9 mouse cellular contexts compared by ENCODE assay signal in the genomic region with DNA sequence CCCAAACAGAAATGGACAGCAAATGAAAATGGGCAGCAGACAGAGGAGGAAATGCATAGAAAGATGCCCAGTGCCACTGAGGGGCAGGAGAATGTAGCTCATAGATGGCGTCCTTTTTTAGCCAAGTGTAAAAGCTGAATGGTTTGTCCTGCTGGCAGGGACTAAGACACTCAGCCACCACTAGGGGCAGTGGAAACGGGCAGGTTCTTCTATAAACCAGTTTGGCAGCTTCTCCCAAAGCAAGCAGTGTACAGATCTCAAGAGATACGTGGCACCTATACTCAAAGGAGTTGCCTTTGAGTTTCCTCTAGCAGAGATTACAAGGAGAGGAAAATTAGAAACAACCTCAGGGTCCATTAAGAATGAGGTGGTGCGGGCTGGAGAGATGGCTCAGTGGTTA. TPM values are rescaled to one million over a fixed set of nuclear protein-coding genes. Genes with fewer than 3 reads are reported as not detected.
A peak's percentile ranks its signal among the peaks of the same experiment; 100 is the strongest.
DNase-seq lines count a peak whose midpoint lies in the region; ATAC-seq and TF ChIP-seq lines count a peak whose summit lies in the region.
"Had no signal": no experiment of that assay in that cellular context is flagged by ENCODE, and none has a peak within 500 bp of the region (broad histone marks: within the 10 kb centered on the region; RNA-seq: fewer than 3 reads in every experiment).

No protein-coding gene starts in this region.

- no peak for TF ChIP-seq POLR2A in kidney, adult 2 months (IDR thresholded peaks at IDR 0.05; ENCODE audit: low read depth, low read length)
- TF ChIP-seq POLR2A in brain, embryonic 14.5 days (IDR thresholded peaks at IDR 0.05; ENCODE audit: borderline replicate concordance, extremely low read depth, insufficient read depth, insufficient read length, poor library complexity, severe bottlenecking), result no peak

- DNase-seq in kidney, adult 2 months, result peak; percentile 36
- DNase-seq in brain, embryonic 14.5 days (ENCODE audit: low read depth), result peak; percentile 74
- no peak for DNase-seq in gastrocnemius, postnatal 25 days
- no peak for DNase-seq in testis, postnatal 10 days (ENCODE audit: low spot score)
- no peak for DNase-seq in natural killer cell, adult 2 months (ENCODE audit: low spot score in 2 of 2)

- 20% methylated on average over 4 of the region's 4 CpGs for WGBS in kidney, adult 2 months
- 16% methylated on average over 4 of the region's 4 CpGs for WGBS in kidney, embryonic 16.5 days
- 18% methylated on average over 4 of the region's 4 CpGs for WGBS in lung, embryonic 15.5 days

- no peak overlapping the region for H3K4me2 ChIP-seq in kidney, embryonic 16.5 days (replicated peaks; ENCODE audit: low read depth, low read length)
- no peak overlapping the region for H3K4me2 ChIP-seq in lung, embryonic 15.5 days
- H3K4me2 ChIP-seq: limb, embryonic 12.5 days had no signal

- H3K27me3 ChIP-seq in kidney, adult 2 months (replicated peaks; ENCODE audit: control insufficient read depth, insufficient read depth, low read length), result no peaks in the 10 kb centered on the region
- peaks cover 46% of the 10 kb centered on the region for H3K27me3 ChIP-seq in kidney, embryonic 16.5 days (ENCODE audit: insufficient read depth, low read length)
- H3K27me3 ChIP-seq in E14TG2a.4 (ENCODE audit: insufficient read depth, low read length), result peaks cover 24% of the 10 kb centered on the region
- peaks cover 42% of the 10 kb centered on the region for H3K27me3 ChIP-seq in lung, embryonic 15.5 days

- no peaks in the 10 kb centered on the region for H3K9me3 ChIP-seq in kidney, embryonic 16.5 days (ENCODE audit: low read length)
- H3K9me3 ChIP-seq in E14TG2a.4 (ENCODE audit: low read length), result peaks cover 4% of the 10 kb centered on the region
- no peaks in the 10 kb centered on the region for H3K9me3 ChIP-seq in lung, embryonic 15.5 days
- H3K9me3 ChIP-seq: limb, embryonic 12.5 days had no signal

- no peak overlapping the region for H3K9ac ChIP-seq in kidney, embryonic 16.5 days (replicated peaks; ENCODE audit: low read length)
- no peak overlapping the region for H3K9ac ChIP-seq in lung, embryonic 15.5 days
- H3K9ac ChIP-seq: limb, embryonic 12.5 days had no signal

- no peaks in the 10 kb centered on the region for H3K4me1 ChIP-seq in kidney, adult 2 months (ENCODE audit: control insufficient read depth, insufficient read depth, low read length)
- H3K4me1 ChIP-seq in kidney, embryonic 16.5 days (ENCODE audit: insufficient read depth, low read length), result no peaks in the 10 kb centered on the region
- peaks cover 59% of the 10 kb centered on the region for H3K4me1 ChIP-seq in E14TG2a.4 (replicated peaks; ENCODE audit: low read depth, low read length)
- no peaks in the 10 kb centered on the region for H3K4me1 ChIP-seq in lung, embryonic 15.5 days

- H3K27ac ChIP-seq in kidney, adult 2 months (ENCODE audit: insufficient read depth, low read depth, low read length), result no peak overlapping the region
- H3K27ac ChIP-seq in kidney, embryonic 16.5 days (ENCODE audit: low read length), result no peak overlapping the region
- no peak overlapping the region for H3K27ac ChIP-seq in lung, embryonic 15.5 days
- H3K27ac ChIP-seq: limb, embryonic 12.5 days had no signal

- ATAC-seq in kidney, embryonic 16.5 days (ENCODE audit: low FRiP score, low TSS enrichment), result no peak
- 0 out of 2 replicates have a peak, but pooled peaks have one; percentile 52 for ATAC-seq in lung, embryonic 15.5 days (ENCODE audit: borderline replicate concordance, extremely low read depth, low FRiP score, low TSS enrichment)

- peak; percentile 59; the same call in 1 of the 2 replicates for TF ChIP-seq CTCF in kidney, adult 2 months (conservative IDR thresholded peaks at IDR 0.05; ENCODE audit: insufficient read depth, insufficient read length, low read depth, low read length)
- TF ChIP-seq CTCF in E14TG2a.4 (conservative IDR thresholded peaks at IDR 0.05; ENCODE audit: low read length), result peak; percentile 85
- TF ChIP-seq CTCF in brain, embryonic 14.5 days (IDR thresholded peaks at IDR 0.05; ENCODE audit: borderline replicate concordance, extremely low read depth, insufficient read depth, insufficient read length), result peak; percentile 72

- no peak overlapping the region for H3K4me3 ChIP-seq in kidney, adult 2 months (ENCODE audit: insufficient read depth, low read depth, low read length)
- no peak overlapping the region for H3K4me3 ChIP-seq in kidney, embryonic 16.5 days (ENCODE audit: low read length)
- no peak overlapping the region for H3K4me3 ChIP-seq in E14TG2a.4 (replicated peaks; ENCODE audit: low read length)
- H3K4me3 ChIP-seq in lung, embryonic 15.5 days, result no peak overlapping the region
- H3K4me3 ChIP-seq: limb, embryonic 12.5 days had no signal

- H3K36me3 ChIP-seq in kidney, adult 2 months (ENCODE audit: control insufficient read depth, insufficient read depth, low read length), result no peaks in the 10 kb centered on the region
- no peaks in the 10 kb centered on the region for H3K36me3 ChIP-seq in kidney, embryonic 16.5 days (ENCODE audit: insufficient read depth, low read length)
- H3K36me3 ChIP-seq in E14TG2a.4 (ENCODE audit: insufficient read depth, low read length), result peaks cover 21% of the 10 kb centered on the region; the same call in 1 of the 2 replicates
- H3K36me3 ChIP-seq in lung, embryonic 15.5 days, result no peaks in the 10 kb centered on the region
- H3K36me3 ChIP-seq: limb, embryonic 12.5 days had no signal

RNA-seq across cellular contexts. Expression of a gene that starts 21.2 kb away (rescaled TPM):
- polyA plus RNA-seq in kidney, adult 2 months (2012; rRNA removed), result 0.39 TPM in 1 of 2 replicates, not detected in the other
- 0.64 and 0.80 TPM in 2 replicates for polyA plus RNA-seq in kidney, embryonic 16.5 days (2015; fragmentation: Nextera tagmentation; extraction: Ambion mirVana)
- polyA plus RNA-seq in brain, embryonic 14.5 days (2012; rRNA removed), result 0.20 TPM in 1 of 2 replicates, not detected in the other
- polyA plus RNA-seq in lung, embryonic 15.5 days (2015; fragmentation: Nextera tagmentation; extraction: Ambion mirVana), result 0.79 and 1.3 TPM in 2 replicates
- not detected for total RNA-seq in gastrocnemius, postnatal 25 days (2021)
- polyA plus RNA-seq: limb, embryonic 12.5 days had no signal

RNA-seq across cellular contexts. Expression of a gene that starts 22.6 kb away (rescaled TPM):
- polyA plus RNA-seq in kidney, adult 2 months (2012; rRNA removed), result 39.2 and 45.5 TPM in 2 replicates
- 51.4 and 56.9 TPM in 2 replicates for polyA plus RNA-seq in kidney, embryonic 16.5 days (2015; fragmentation: Nextera tagmentation; extraction: Ambion mirVana)
- polyA plus RNA-seq in brain, embryonic 14.5 days (2012; rRNA removed), result 142 and 232 TPM in 2 replicates
- 48.3 and 51.4 TPM in 2 replicates for polyA plus RNA-seq in lung, embryonic 15.5 days (2015; fragmentation: Nextera tagmentation; extraction: Ambion mirVana)
- 1 to 10 TPM in 1 of 2 experiments, under 1 TPM in 1; 1.00 to 3.1 TPM for total RNA-seq in gastrocnemius, postnatal 25 days (2021)

RNA-seq across cellular contexts. Expression of a gene that starts 40.9 kb away (rescaled TPM):
- 76.9 and 84.7 TPM in 2 replicates for polyA plus RNA-seq in kidney, adult 2 months (2012; rRNA removed)
- polyA plus RNA-seq in kidney, embryonic 16.5 days (2015; fragmentation: Nextera tagmentation; extraction: Ambion mirVana), result 45.9 and 55.8 TPM in 2 replicates
- 24.3 and 24.4 TPM in 2 replicates for polyA plus RNA-seq in brain, embryonic 14.5 days (2012; rRNA removed)
- polyA plus RNA-seq in lung, embryonic 15.5 days (2015; fragmentation: Nextera tagmentation; extraction: Ambion mirVana), result 96.2 and 102 TPM in 2 replicates
- total RNA-seq in gastrocnemius, postnatal 25 days (2021), result 10 to 100 TPM; 69.4 to 77.8 TPM

Comparison
In these comparisons a context has a peak if more than half of its experiments do, and no peak if none do; other contexts are left out.
1. DNase-seq: peak in kidney, adult 2 months (single experiment) and brain, embryonic 14.5 days (single experiment); none in gastrocnemius, postnatal 25 days (single experiment), testis, postnatal 10 days (single experiment) and natural killer cell, adult 2 months (0 of 2).
2. Peak in every context shown above with its lines, with median percentiles within 50 percentile points of each other: CTCF ChIP-seq.